Mouse (Mus musculus) frontal cortex, postnatal 10 days (tissue): ENCODE measurements around the gene Fam186b.

Experiments used
- DNase-seq, 2 experiments: peaks; one replicate each; pipeline ENCODE4 v3.0.0; 2022; ENCODE audit warnings: low spot score in 2 of 2, mixed read lengths in 1 of 2

Fam186b gene

DNA sequence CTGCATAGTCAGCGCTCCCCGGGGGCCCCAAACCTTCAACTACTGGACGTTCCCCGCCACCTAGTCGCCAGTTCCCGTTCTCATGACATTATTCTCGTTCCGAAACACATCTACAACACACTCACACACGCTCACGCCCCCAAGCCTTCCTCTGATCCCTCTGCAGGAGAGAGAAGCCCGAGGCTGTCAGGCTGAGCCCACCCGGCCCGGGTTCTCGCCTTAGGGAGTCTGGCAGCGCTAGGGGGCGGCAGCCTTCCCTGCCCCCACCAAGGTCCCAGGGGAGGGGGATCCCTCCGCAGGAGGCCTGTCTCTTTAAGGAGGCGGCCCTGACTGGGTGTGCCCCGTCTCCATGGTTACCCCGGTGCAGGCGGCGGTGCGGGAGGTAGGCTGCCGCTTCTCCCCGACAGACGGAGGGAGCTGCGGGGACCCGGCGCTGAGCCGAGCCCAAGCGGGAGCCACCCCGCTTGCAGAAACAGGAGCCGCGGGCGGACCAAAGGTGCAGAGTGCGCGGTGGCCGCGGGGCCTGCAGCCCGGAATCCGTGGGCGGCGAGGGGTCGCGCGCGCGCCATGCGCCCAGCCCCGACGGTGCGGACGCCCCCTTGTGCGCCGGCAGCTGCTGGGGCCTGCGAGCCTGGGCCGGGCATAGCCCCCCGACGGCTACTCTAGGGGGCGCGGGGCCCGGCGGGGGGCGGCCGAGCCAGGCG is 71.3 kb downstream of the Fam186b start, which contains the start of gene Kcnh3:
Kcnh3 (plus strand) TSS at position 654 of the 704 bp plus-strand sequence.
- DNase-seq: peak; percentile 79 to 81

DNA sequence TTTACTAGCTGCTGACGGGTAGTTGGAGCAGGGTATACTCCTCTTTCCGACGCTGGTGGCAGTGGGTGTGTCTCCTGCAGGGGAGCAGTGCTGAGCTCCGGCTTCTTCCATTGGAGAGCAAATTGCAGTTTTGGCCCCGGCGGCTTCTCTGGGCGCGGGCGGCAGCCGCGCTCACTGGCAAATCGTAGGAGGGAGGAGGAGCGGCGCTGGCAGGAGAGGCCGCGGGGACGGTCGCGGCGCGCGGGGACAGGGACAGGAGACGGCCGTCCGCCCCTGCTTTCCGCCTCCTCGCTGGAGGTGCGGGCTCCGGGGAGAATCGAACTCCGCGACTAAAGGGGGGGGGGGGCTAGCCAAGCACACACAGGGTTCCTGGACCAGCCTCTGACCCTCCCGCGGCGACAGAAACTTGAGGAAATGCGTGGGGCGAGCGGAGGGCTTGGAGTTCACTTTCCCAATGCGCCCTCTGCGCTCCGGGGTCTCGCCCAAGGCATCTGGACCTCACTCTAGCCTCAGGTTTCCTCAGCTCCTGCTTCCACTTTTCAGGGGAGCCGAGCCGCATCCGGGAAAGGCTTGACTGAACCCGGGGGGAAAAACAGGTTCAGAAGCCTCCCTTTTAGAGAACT is 72.0 kb downstream of the Fam186b start:
- DNase-seq: peak; percentile 46 to 54

DNA sequence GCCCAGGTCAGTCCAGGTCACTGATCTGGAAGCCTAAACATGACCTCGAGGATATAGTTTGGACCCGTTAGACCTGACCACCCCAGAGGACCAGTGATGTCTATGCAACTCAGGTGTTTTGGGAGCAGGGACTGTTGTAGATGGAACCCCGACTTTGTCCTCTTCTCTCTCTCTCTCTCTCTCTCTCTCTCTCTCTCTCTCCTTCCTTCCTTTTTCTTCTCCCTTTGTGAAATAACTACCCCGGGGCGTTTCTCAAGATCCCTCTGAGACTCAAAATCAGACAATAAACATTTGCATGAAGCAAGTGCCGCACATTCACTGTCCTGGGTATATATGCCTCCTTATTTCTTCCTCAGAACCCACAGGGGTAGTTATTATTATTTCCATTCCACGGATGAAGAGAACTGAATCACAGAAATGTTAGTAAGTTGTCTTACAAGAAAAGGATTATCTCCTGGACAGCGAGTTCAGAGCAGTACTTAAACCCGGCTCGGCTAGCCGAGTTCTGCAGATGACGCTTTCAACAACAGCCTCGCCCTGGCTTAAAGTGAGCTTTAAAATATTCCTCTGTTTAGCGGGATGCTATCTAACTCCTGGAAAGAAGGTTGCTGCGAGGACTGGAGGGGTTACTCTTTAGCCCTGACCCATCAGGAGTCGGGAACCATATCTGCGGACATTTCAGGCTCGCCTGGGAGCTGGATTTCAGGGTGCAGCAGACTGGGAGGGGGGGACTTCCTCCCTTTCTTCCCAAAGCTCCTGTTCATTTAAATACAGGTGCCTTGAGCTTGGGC is 72.7 kb downstream of the Fam186b start:
- no peak for DNase-seq

- no peak for DNase-seq
Measured at GRCm38 (mm10) chr15:99221315-99221952, 74.3 kb downstream of the Fam186b start.
